Comparison of ENCODE assay signal across 17 mouse cellular contexts in the genomic region with DNA sequence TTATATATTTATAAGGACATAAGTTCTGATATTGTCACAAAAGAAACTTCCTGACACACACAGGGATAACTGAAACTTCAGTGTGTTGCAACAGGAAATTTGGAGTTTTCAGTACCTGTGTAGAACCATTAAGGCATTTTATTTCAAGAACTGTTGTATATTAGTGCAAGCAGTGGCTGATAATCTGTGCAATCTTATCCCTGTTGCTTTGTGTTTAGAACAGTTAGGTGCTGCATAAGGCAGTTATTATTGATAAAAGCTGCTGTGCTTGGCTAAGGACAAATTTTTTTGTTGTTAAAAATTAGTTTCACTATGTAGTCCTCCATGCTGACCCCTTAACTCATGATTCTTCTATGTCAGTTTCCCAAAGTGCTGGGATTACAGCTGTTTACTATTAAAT.
"Had no signal": no experiment of that assay in that cellular context is flagged by ENCODE, and none has a peak within 500 bp of the region (broad histone marks: within the 10 kb centered on the region; RNA-seq: fewer than 3 reads in every experiment).

No protein-coding gene starts in this region.

- H3K4me2 ChIP-seq: neural tube, embryonic 12.5 days; neural tube, embryonic 13.5 days; neural tube, embryonic 15.5 days; stomach, embryonic 15.5 days had no signal

- H3K4me1 ChIP-seq: neural tube, embryonic 12.5 days; stomach, embryonic 15.5 days had no signal

- H3K27me3 ChIP-seq: neural tube, embryonic 12.5 days; neural tube, embryonic 13.5 days; neural tube, embryonic 15.5 days; stomach, embryonic 15.5 days had no signal

- H3K36me3 ChIP-seq: neural tube, embryonic 12.5 days; neural tube, embryonic 13.5 days; neural tube, embryonic 15.5 days; stomach, embryonic 15.5 days had no signal

- H3K4me3 ChIP-seq: neural tube, embryonic 12.5 days; neural tube, embryonic 13.5 days; neural tube, embryonic 15.5 days; stomach, embryonic 15.5 days had no signal

- H3K27ac ChIP-seq: neural tube, embryonic 12.5 days; neural tube, embryonic 13.5 days; neural tube, embryonic 15.5 days; stomach, embryonic 15.5 days; stomach, postnatal 0 days had no signal

- H3K9me3 ChIP-seq: neural tube, embryonic 12.5 days; neural tube, embryonic 13.5 days; neural tube, embryonic 15.5 days; stomach, embryonic 15.5 days had no signal

- DNase-seq: retina, postnatal 1 day; right cerebral cortex, adult 18-20 months; right cerebral cortex, postnatal 14 days; right cerebral cortex, postnatal 25 days; right cerebral cortex, postnatal 4 days; spleen, adult 18-20 months; thymus, adult 18-20 months; thymus, adult 2 months; thymus, postnatal 14 days; thymus, postnatal 25 days; thymus, postnatal 36 days; thymus, postnatal 4 days had no signal

- H3K9ac ChIP-seq: neural tube, embryonic 12.5 days; neural tube, embryonic 13.5 days; neural tube, embryonic 15.5 days; stomach, embryonic 15.5 days had no signal
